Mouse (Mus musculus): ENCODE measurements at regions not wholly inside any gene's neighbourhood (a gene's known extent, or its start where the extent isn't known, plus 50 kb on each side); places are given as distances from the start of the nearest gene placed in this dataset.
A peak's percentile ranks its signal among the peaks of the same experiment; 100 is the strongest.

DNA sequence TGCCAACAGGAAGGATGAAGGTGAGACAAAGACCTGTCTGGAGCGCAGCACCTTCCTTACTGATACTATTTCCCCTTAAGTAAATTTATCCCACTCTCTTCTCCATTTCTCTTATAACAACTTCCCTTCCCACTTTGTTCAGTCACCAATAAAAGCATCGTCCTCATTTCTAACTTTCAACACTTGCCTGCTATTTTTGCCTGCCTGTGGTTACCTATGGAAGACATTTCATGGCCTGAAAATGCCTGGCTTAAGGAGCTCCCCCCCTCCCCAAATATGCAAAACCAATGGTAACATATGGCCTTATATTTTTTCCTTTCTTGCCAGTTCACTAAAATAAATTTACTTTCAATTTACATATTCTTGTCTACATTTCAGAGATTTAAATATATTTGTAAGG lies 271.0 kb upstream of the Cxxc4 start:
- no peaks in the 10 kb centered on the region for H3K36me3 ChIP-seq (ENCODE audit: control insufficient read depth, insufficient read depth, low read length)
- no peak overlapping the region for H3K4me2 ChIP-seq (replicated peaks; ENCODE audit: low read depth, low read length, severe bottlenecking)
- H3K27me3 ChIP-seq (ENCODE audit: control insufficient read depth, insufficient read depth, low read length), result no peaks in the 10 kb centered on the region
- H3K9me3 ChIP-seq (ENCODE audit: control insufficient read depth, low read length), result no peaks in the 10 kb centered on the region
- no peak overlapping the region for H3K9ac ChIP-seq (ENCODE audit: low read depth, low read length, severe bottlenecking)
- WGBS, result 76% methylated on average over 2 of the region's 2 CpGs
- ATAC-seq (ENCODE audit: low FRiP score, low read depth) (no peak), DNase-seq (ENCODE audit: low spot score) (no peak)
- no peak overlapping the region for H3K4me3 ChIP-seq (replicated peaks; ENCODE audit: low read length)
- no peak for TF ChIP-seq POLR2A (IDR thresholded peaks at IDR 0.05; ENCODE audit: borderline replicate concordance, extremely low read depth, insufficient read depth, insufficient read length)
- H3K4me1 ChIP-seq (ENCODE audit: control insufficient read depth, insufficient read depth, low read length), result no peaks in the 10 kb centered on the region
- no peak overlapping the region for H3K27ac ChIP-seq (replicated peaks; ENCODE audit: low read depth, low read length)

DNA sequence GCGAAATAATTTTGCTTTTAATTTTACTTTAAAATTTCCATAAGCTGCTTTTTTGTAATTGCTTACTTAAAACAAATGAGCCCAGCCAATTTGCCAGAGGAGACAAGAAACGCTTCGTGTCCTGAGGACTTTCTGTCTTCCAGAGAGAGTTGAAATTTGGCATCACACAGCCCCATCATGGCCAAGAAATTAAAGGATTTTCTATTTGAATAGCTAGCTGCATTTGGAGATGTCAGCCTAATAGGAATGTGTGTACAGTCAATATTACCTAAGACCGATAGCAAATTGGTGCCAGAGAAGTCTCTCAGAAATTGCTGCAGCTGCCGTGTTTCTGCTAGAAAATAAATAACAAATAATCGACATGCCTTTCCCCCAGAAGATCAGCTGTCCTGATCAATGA lies 268.1 kb upstream of the Cxxc4 start:
- TF ChIP-seq POLR2A (IDR thresholded peaks at IDR 0.05; ENCODE audit: borderline replicate concordance, extremely low read depth, insufficient read depth, insufficient read length), result no peak
- Histone ChIP-seq H3K36me3 (ENCODE audit: control insufficient read depth, insufficient read depth, low read length) (no peaks in the 10 kb centered on the region), H3K4me3 (replicated peaks; ENCODE audit: low read length) (no peak overlapping the region), H3K9ac (ENCODE audit: low read depth, low read length, severe bottlenecking) (no peak overlapping the region), H3K27ac (replicated peaks; ENCODE audit: low read depth, low read length) (no peak overlapping the region), H3K4me2 (replicated peaks; ENCODE audit: low read depth, low read length, severe bottlenecking) (no peak overlapping the region), H3K4me1 (ENCODE audit: control insufficient read depth, insufficient read depth, low read length) (no peaks in the 10 kb centered on the region), H3K9me3 (ENCODE audit: control insufficient read depth, low read length) (no peaks in the 10 kb centered on the region), H3K27me3 (ENCODE audit: control insufficient read depth, insufficient read depth, low read length) (no peaks in the 10 kb centered on the region)
- no peak for DNase-seq (ENCODE audit: low spot score)
- ATAC-seq (ENCODE audit: low FRiP score, low read depth), result no peak
- 83% methylated on average over 6 of the region's 6 CpGs for WGBS

DNA sequence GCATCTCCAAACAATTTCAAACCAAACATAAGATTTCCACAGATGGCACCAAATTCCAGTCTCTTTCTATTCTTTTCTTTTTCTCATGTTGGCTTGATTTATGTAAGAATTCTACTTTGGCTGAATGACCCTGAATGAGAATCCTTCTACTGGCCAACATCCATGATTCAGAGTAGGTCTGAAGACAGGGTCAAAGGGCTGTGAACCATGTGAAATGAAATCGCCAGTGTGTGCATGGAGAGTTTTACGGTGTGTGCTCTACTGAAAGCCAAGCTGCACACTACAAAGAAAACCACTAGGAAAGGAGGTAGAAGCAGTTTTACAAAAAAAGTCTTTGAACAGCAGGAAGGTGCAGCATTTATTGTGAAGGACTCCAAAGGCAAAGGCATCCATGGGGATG lies 263.5 kb upstream of the Cxxc4 start:
- Histone ChIP-seq H3K36me3 (ENCODE audit: control insufficient read depth, insufficient read depth, low read length) (no peaks in the 10 kb centered on the region), H3K4me2 (replicated peaks; ENCODE audit: low read depth, low read length, severe bottlenecking) (no peak overlapping the region), H3K9ac (ENCODE audit: low read depth, low read length, severe bottlenecking) (no peak overlapping the region), H3K27ac (replicated peaks; ENCODE audit: low read depth, low read length) (no peak overlapping the region), H3K4me3 (replicated peaks; ENCODE audit: low read length) (no peak overlapping the region), H3K9me3 (ENCODE audit: control insufficient read depth, low read length) (no peaks in the 10 kb centered on the region), H3K4me1 (ENCODE audit: control insufficient read depth, insufficient read depth, low read length) (no peaks in the 10 kb centered on the region), H3K27me3 (ENCODE audit: control insufficient read depth, insufficient read depth, low read length) (no peaks in the 10 kb centered on the region)
- DNase-seq (ENCODE audit: low spot score) (no peak), ATAC-seq (ENCODE audit: low FRiP score, low read depth) (no peak)
- TF ChIP-seq POLR2A (IDR thresholded peaks at IDR 0.05; ENCODE audit: borderline replicate concordance, extremely low read depth, insufficient read depth, insufficient read length), result no peak
- 66% methylated on average over 2 of the region's 2 CpGs for WGBS

- DNase-seq (ENCODE audit: low spot score) (peak; percentile 27), ATAC-seq (ENCODE audit: low FRiP score, low read depth) (no peak)
- no peaks in the 10 kb centered on the region for H3K4me1 ChIP-seq (ENCODE audit: control insufficient read depth, insufficient read depth, low read length)
- no peak overlapping the region for H3K4me3 ChIP-seq (replicated peaks; ENCODE audit: low read length)
- no peaks in the 10 kb centered on the region for H3K36me3 ChIP-seq (ENCODE audit: control insufficient read depth, insufficient read depth, low read length)
- no peaks in the 10 kb centered on the region for H3K9me3 ChIP-seq (ENCODE audit: control insufficient read depth, low read length)
- H3K27me3 ChIP-seq (ENCODE audit: control insufficient read depth, insufficient read depth, low read length), result no peaks in the 10 kb centered on the region
- WGBS, result 73% methylated on average over 2 of the region's 2 CpGs
- H3K27ac ChIP-seq (replicated peaks; ENCODE audit: low read depth, low read length), result no peak overlapping the region
- H3K9ac ChIP-seq (ENCODE audit: low read depth, low read length, severe bottlenecking), result no peak overlapping the region
- TF ChIP-seq POLR2A (IDR thresholded peaks at IDR 0.05; ENCODE audit: borderline replicate concordance, extremely low read depth, insufficient read depth, insufficient read length), result no peak
- H3K4me2 ChIP-seq (replicated peaks; ENCODE audit: low read depth, low read length, severe bottlenecking), result no peak overlapping the region
These were observed 248.6 kb upstream of the Cxxc4 start for GRCm38 (mm10) chr3:133987681-133988080.

- no peak for TF ChIP-seq POLR2A (IDR thresholded peaks at IDR 0.05; ENCODE audit: borderline replicate concordance, extremely low read depth, insufficient read depth, insufficient read length)
- no peak for DNase-seq (ENCODE audit: low spot score)
- WGBS, result 73% methylated on average over 2 of the region's 2 CpGs
- Histone ChIP-seq H3K36me3 (ENCODE audit: control insufficient read depth, insufficient read depth, low read length) (no peaks in the 10 kb centered on the region), H3K4me2 (replicated peaks; ENCODE audit: low read depth, low read length, severe bottlenecking) (no peak overlapping the region), H3K4me1 (ENCODE audit: control insufficient read depth, insufficient read depth, low read length) (0 out of 2 replicates have a peak, but pooled peaks cover 2% of the 10 kb centered on the region), H3K27ac (replicated peaks; ENCODE audit: low read depth, low read length) (no peak overlapping the region), H3K9ac (ENCODE audit: low read depth, low read length, severe bottlenecking) (no peak overlapping the region), H3K27me3 (ENCODE audit: control insufficient read depth, insufficient read depth, low read length) (no peaks in the 10 kb centered on the region), H3K4me3 (replicated peaks; ENCODE audit: low read length) (no peak overlapping the region), H3K9me3 (ENCODE audit: control insufficient read depth, low read length) (no peaks in the 10 kb centered on the region)
- ATAC-seq (ENCODE audit: low FRiP score, low read depth), result peak; percentile 19
These were observed 242.3 kb upstream of the Cxxc4 start for GRCm38 (mm10) chr3:133993971-133994370.

GRCm38 (mm10) chr3:133999965-134000364 lies 236.3 kb upstream of the Cxxc4 start:
- no peak for DNase-seq (ENCODE audit: low spot score)
- no peak for TF ChIP-seq POLR2A (IDR thresholded peaks at IDR 0.05; ENCODE audit: borderline replicate concordance, extremely low read depth, insufficient read depth, insufficient read length)
- Histone ChIP-seq H3K36me3 (ENCODE audit: control insufficient read depth, insufficient read depth, low read length) (no peaks in the 10 kb centered on the region), H3K4me2 (replicated peaks; ENCODE audit: low read depth, low read length, severe bottlenecking) (no peak overlapping the region), H3K4me3 (replicated peaks; ENCODE audit: low read length) (no peak overlapping the region), H3K27ac (replicated peaks; ENCODE audit: low read depth, low read length) (no peak overlapping the region), H3K9ac (ENCODE audit: low read depth, low read length, severe bottlenecking) (no peak overlapping the region), H3K9me3 (ENCODE audit: control insufficient read depth, low read length) (no peaks in the 10 kb centered on the region), H3K27me3 (ENCODE audit: control insufficient read depth, insufficient read depth, low read length) (no peaks in the 10 kb centered on the region), H3K4me1 (ENCODE audit: control insufficient read depth, insufficient read depth, low read length) (no peaks in the 10 kb centered on the region)
- WGBS, result 75% methylated on average over 8 of the region's 8 CpGs
- ATAC-seq (ENCODE audit: low FRiP score, low read depth), result no peak
